Mouse (Mus musculus): Measurements from ENCODE around the gene Zfp446. TPM values are rescaled to one million over a fixed set of nuclear protein-coding genes. Genes with fewer than 3 reads are reported as not detected.

The Zfp446 gene
- polyA plus RNA-seq, 1 experiment from 2014 or later: 3.9 TPM

DNA sequence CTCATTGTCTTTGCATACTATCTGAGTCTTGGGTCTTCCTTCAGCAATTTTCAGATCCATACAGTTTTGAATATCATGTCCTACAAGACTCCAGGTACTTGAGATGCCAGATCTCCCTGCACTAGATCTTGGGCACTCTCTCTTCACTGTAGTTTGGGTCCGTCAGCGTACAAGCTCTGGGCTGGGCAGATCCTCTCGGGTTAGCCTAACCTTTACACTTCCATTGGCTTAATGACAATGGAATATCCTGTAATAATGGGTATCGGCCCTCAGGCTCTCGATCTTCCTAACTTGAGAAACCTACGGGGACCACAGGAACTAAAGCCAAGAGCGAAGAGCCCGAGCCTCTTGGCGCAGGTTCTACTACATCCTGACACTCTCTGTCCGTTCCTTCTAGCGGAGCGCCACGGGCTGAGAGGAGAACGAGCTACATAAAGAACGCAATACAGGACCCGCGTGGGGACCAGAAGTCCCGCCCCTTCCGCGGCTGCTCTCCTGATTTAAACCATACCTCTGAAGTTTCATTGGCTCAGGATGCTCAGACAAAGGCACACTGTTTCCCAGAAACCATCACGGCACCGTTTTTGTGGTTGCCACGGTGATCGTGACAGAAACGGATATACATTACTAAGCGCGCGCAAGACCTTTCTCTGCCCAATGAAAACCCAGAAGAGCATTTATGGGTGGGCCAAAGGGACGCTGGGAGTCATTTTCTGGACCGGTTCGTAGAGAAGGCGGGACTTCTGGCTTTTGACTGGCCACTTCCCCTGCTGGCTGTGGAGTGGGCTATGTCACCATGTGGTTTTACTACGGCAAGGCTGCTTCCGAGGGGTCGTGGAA, 28.4 kb upstream of the Zfp446 start:
- Histone ChIP-seq H3K27me3 (replicated peaks; ENCODE audit: insufficient read depth, low read length) (no peaks in the 10 kb centered on the region), H3K36me3 (ENCODE audit: insufficient read depth, low read length) (no peaks in the 10 kb centered on the region), H3K9me3 (ENCODE audit: low read length) (no peaks in the 10 kb centered on the region), H3K4me3 (ENCODE audit: low read depth, low read length) (peak overlapping the region; percentile 46), H3K27ac (ENCODE audit: low read length) (peak overlapping the region; percentile 71), H3K4me1 (ENCODE audit: insufficient read depth, low read depth, low read length) (peaks cover 2% of the 10 kb centered on the region; the same call in 1 of the 2 replicates), H3K4me2 (replicated peaks; ENCODE audit: low read depth, low read length) (peak overlapping the region; percentile 78), H3K9ac (replicated peaks; ENCODE audit: low read depth) (peak overlapping the region; percentile 43)
- ATAC-seq: peak; percentile 99
- 9% methylated on average over 35 of the region's 35 CpGs for WGBS
- DNase-seq (ENCODE audit: low spot score): peak; percentile 99
- TF ChIP-seq CTCF (IDR thresholded peaks at IDR 0.05) (no peak), EP300 (IDR thresholded peaks at IDR 0.05) (no peak)

DNA sequence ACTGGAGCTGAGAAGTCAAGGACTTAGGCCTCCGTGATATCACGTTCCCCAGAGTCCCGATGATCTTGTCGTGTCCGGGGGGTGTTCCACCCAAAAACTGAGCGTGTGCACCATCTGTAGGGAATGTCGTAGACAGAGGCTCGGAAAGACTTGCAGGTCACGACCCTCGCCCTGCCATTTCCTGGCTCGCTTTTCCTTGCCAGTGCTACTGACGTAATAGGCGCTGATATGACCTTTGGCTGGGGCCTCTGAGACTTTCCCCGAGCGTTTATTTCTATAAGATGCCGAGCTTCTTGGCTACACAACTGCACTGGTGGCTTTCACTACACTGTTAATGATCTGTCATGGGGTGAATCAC, 27.8 kb upstream of the Zfp446 start:
- 5% methylated on average over 16 of the region's 16 CpGs for WGBS
- H3K4me1 ChIP-seq (ENCODE audit: insufficient read depth, low read depth, low read length): peaks cover 2% of the 10 kb centered on the region; the same call in 1 of the 2 replicates
- no peaks in the 10 kb centered on the region for H3K27me3 ChIP-seq (replicated peaks; ENCODE audit: insufficient read depth, low read length)
- H3K27ac ChIP-seq (ENCODE audit: low read length): peak overlapping the region; percentile 71
- H3K9ac ChIP-seq (replicated peaks; ENCODE audit: low read depth): peak overlapping the region; percentile 43
- ATAC-seq (peak; percentile 50), DNase-seq (ENCODE audit: low spot score) (no peak)
- H3K36me3 ChIP-seq (ENCODE audit: insufficient read depth, low read length): no peaks in the 10 kb centered on the region
- H3K9me3 ChIP-seq (ENCODE audit: low read length): no peaks in the 10 kb centered on the region
- peak overlapping the region; percentile 78 for H3K4me2 ChIP-seq (replicated peaks; ENCODE audit: low read depth, low read length)
- no peak for TF ChIP-seq CTCF (IDR thresholded peaks at IDR 0.05)
- TF ChIP-seq EP300 (IDR thresholded peaks at IDR 0.05): no peak
- H3K4me3 ChIP-seq (ENCODE audit: low read depth, low read length): peak overlapping the region; percentile 46

DNA sequence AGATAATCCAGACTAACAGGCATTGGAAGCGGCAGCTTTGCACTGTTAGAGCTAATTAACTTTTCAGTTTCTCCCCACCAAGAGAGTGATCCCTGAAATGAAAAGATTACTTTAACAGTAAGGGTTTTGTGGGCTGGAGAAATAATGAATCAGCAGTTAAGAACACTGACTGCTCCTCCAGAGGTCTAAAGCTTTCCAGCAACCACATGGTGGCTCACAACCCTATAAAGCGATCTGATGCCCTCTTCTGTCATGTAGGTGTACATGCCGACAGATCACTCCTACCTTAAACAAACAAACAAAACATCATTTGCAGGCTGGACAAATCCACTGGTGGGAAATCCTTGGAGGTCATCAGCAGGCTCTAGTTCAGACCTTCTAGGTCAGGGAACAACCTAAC, 22.8 kb upstream of the Zfp446 start:
- Histone ChIP-seq H3K36me3 (ENCODE audit: insufficient read depth, low read length) (no peaks in the 10 kb centered on the region), H3K27me3 (replicated peaks; ENCODE audit: insufficient read depth, low read length) (no peaks in the 10 kb centered on the region), H3K9me3 (ENCODE audit: low read length) (no peaks in the 10 kb centered on the region), H3K9ac (replicated peaks; ENCODE audit: low read depth) (no peak overlapping the region), H3K4me2 (replicated peaks; ENCODE audit: low read depth, low read length) (no peak overlapping the region), H3K27ac (ENCODE audit: low read length) (no peak overlapping the region), H3K4me1 (ENCODE audit: insufficient read depth, low read depth, low read length) (peaks cover 2% of the 10 kb centered on the region; the same call in 1 of the 2 replicates), H3K4me3 (ENCODE audit: low read depth, low read length) (no peak overlapping the region)
- ATAC-seq (no peak), DNase-seq (ENCODE audit: low spot score) (peak; percentile 10)
- TF ChIP-seq CTCF (IDR thresholded peaks at IDR 0.05) (peak; percentile 22; the same call in 1 of the 2 replicates), EP300 (IDR thresholded peaks at IDR 0.05) (no peak)
- 46% methylated on average over 3 of the region's 3 CpGs for WGBS

DNA sequence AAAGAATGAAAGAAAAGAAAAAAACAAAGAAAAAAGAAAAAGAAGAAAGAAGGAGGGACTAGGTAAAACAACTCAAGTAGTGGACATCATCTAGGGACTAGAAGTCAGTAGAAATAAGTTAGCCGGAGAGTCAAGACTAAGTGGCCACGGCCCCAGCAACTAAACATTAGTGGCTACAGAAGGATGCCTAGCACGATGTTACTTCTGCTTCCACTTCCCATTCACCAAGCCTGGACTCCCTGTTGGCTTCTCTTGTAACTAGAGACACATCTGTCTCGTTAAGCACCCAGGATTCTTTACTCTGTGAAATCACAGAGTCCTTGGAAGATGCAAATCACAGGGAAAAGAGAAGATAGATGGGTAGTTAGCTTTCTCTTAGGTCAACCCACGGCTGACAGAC, 20.1 kb upstream of the Zfp446 start:
- H3K4me3 ChIP-seq (ENCODE audit: low read depth, low read length): no peak overlapping the region
- no peaks in the 10 kb centered on the region for H3K9me3 ChIP-seq (ENCODE audit: low read length)
- no peaks in the 10 kb centered on the region for H3K4me1 ChIP-seq (ENCODE audit: insufficient read depth, low read depth, low read length)
- H3K36me3 ChIP-seq (ENCODE audit: insufficient read depth, low read length): no peaks in the 10 kb centered on the region
- TF ChIP-seq CTCF (IDR thresholded peaks at IDR 0.05) (no peak), EP300 (IDR thresholded peaks at IDR 0.05) (no peak)
- no peak overlapping the region for H3K9ac ChIP-seq (replicated peaks; ENCODE audit: low read depth)
- H3K4me2 ChIP-seq (replicated peaks; ENCODE audit: low read depth, low read length): no peak overlapping the region
- no peak for DNase-seq (ENCODE audit: low spot score)
- no peak overlapping the region for H3K27ac ChIP-seq (ENCODE audit: low read length)
- 73% methylated on average over 5 of the region's 5 CpGs for WGBS
- H3K27me3 ChIP-seq (replicated peaks; ENCODE audit: insufficient read depth, low read length): no peaks in the 10 kb centered on the region
- ATAC-seq: no peak

DNA sequence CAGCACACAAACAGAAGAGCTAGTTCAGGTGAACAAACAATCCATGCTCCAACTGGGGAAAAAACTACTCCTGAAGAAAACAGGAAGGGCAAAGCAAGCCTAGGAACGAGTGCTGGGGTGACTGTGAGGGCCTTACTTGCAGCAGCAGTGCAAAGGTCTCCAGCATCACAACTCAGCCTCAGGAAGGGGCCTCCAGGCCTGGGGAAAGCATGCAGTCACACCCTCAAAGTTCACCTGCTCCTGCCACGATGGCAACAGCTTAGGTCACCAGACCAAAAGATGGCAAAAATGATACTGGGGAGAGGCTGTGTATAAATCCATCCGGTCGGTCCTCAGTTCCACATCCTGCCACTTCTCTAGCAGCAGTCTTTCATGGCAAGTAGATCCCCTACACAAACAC, 18.7 kb upstream of the Zfp446 start:
- Histone ChIP-seq H3K36me3 (ENCODE audit: insufficient read depth, low read length) (no peaks in the 10 kb centered on the region), H3K4me1 (ENCODE audit: insufficient read depth, low read depth, low read length) (no peaks in the 10 kb centered on the region), H3K27ac (ENCODE audit: low read length) (no peak overlapping the region), H3K9me3 (ENCODE audit: low read length) (no peaks in the 10 kb centered on the region), H3K4me2 (replicated peaks; ENCODE audit: low read depth, low read length) (no peak overlapping the region), H3K27me3 (replicated peaks; ENCODE audit: insufficient read depth, low read length) (no peaks in the 10 kb centered on the region), H3K9ac (replicated peaks; ENCODE audit: low read depth) (no peak overlapping the region), H3K4me3 (ENCODE audit: low read depth, low read length) (no peak overlapping the region)
- TF ChIP-seq CTCF (IDR thresholded peaks at IDR 0.05) (no peak), EP300 (IDR thresholded peaks at IDR 0.05) (no peak)
- 69% methylated on average over 4 of the region's 4 CpGs for WGBS
- ATAC-seq (no peak), DNase-seq (ENCODE audit: low spot score) (no peak)

DNA sequence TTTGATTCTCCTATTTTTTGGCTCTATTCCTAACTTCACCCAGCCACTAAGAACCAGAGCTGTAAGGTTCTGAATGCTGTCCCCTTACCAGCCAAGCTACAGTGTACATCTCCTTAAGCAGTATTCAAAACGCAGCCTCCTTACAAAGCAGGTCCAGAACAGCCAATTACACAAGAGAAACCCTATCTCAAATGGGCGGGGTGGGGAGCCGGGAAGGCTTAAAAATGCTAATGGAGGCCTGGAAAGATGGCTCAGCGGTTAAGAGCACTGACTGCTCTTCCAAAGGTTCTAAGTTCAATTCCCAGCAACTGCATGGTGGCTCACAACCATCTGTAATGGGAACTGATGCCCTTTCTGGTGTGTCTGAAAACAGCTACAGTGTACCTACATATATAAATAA, 17.9 kb upstream of the Zfp446 start:
- Histone ChIP-seq H3K36me3 (ENCODE audit: insufficient read depth, low read length) (no peaks in the 10 kb centered on the region), H3K4me3 (ENCODE audit: low read depth, low read length) (no peak overlapping the region), H3K4me2 (replicated peaks; ENCODE audit: low read depth, low read length) (no peak overlapping the region), H3K9ac (replicated peaks; ENCODE audit: low read depth) (no peak overlapping the region), H3K9me3 (ENCODE audit: low read length) (no peaks in the 10 kb centered on the region), H3K4me1 (ENCODE audit: insufficient read depth, low read depth, low read length) (no peaks in the 10 kb centered on the region), H3K27me3 (replicated peaks; ENCODE audit: insufficient read depth, low read length) (no peaks in the 10 kb centered on the region), H3K27ac (ENCODE audit: low read length) (no peak overlapping the region)
- DNase-seq (ENCODE audit: low spot score): no peak
- 20% methylated on average over 4 of the region's 4 CpGs for WGBS
- no peak for TF ChIP-seq EP300 (IDR thresholded peaks at IDR 0.05)
- TF ChIP-seq CTCF (IDR thresholded peaks at IDR 0.05): no peak
- ATAC-seq: no peak

Data from lung, postnatal 0 days (tissue).